Mouse (Mus musculus): ENCODE measurements around the gene Gm8298. TPM values are rescaled to one million over a fixed set of nuclear protein-coding genes. Genes with fewer than 3 reads are reported as not detected.
"Not testable (repeated sequence)": the region's sequence is repeated elsewhere in the genome, so short reads cannot be mapped to it uniquely, and the experiment has no call there.

Gm8298 gene
- total RNA-seq (2022): not detected

DNA sequence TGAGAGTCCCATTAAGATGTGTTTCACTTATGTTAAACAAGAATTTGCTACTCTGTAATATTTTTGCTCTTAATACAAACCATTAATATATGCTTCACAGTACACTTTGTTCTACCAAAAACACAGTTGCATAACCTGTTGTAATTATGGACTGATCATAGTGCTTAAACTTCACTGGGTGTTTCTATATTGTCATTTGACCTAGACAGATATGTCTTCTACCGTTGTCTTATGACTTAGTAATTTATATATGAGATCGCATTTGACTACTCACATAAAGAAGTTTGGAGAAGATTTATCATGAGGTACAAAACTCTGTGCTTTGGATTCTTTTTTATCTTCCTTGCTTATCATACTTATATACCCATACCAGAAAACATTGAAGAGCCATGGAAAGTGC, at the start of gene Gm8298:
Gene Gm8298 (plus strand): TSS at position 301 of the 400 bp plus-strand sequence.
- DNase-seq: no peak

- DNase-seq: no peak
Measured at GRCm38 (mm10) chr3:59813169-59813568, 47.7 kb upstream of the Gm8298 start.

DNA sequence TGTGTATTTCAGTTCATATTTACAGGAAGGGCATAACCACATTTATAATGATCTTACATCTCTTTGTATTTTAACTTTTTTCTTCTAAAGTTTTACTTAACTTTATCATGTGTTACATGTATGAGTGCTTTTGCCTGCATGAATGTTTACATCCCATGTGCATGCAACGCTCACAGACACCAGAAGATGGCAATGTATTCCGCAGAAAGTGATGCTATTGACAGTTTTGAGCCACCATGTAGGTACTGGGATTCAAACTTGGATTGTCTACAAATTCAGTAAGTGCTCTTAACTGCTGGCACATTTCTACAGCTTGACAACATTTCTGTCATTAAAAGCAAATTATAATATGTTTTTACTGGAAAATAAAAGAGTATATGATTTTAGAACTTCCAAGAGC, 9.9 kb downstream of the Gm8298 start:
- DNase-seq: no peak

GRCm38 (mm10) chr3:59877601-59878000, 16.8 kb downstream of the Gm8298 start:
- not testable (repeated sequence) for DNase-seq

- DNase-seq: not testable (repeated sequence)
Measured at GRCm38 (mm10) chr3:59879801-59880554, 19.1 kb downstream of the Gm8298 start.

DNA sequence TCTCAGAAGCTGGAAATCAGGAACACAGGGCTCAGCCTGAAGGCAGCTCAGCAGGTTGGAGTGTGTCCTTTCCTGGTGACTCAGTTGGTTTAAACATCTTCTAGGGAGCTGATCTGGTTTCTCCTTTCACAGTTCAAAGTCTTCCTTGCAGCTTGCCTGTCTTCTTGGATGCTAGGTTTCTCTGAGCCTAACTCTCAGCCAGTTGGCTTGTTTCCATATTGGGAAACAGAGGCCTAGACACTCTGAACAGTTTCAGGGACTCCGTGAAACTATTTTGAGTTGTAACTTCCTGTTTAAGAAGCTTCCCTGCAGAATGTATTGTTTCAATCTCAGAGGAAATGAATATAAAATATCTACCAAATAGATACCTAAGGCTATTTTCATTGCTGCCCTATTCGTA, 32.4 kb downstream of the Gm8298 start:
- no peak for DNase-seq

DNA sequence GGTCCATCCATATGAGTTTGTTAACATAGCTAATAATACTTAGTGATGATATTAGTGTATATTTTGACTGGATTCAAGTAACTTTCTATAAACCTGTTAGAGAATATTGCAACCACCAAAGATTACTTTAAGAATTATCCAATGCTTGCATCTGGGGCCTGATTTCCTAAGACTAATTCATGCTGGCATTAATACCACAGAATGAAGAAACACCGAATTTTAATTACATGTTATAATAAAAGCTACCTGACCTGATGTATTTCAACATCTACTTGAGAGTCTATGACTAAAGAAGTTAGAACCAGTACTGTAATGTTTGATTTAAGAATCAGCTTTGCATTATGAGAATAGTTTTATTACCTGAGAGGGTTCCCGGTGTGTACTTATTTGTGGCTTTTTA, 64.1 kb downstream of the Gm8298 start, which contains the start of gene C130079G13Rik:
Gene C130079G13Rik (plus strand): TSS at position 301 of the 400 bp plus-strand sequence.
- DNase-seq: no peak

Other genes with a start within 250 kb of the Gm8298 start
- not detected for gene Gm5538, start 131.3 kb upstream of the Gm8298 start, total RNA-seq (2022)
- not detected for gene C130079G13Rik, start 64.2 kb downstream of the Gm8298 start, total RNA-seq (2022)
- gene Aadacl2, start 145.7 kb downstream of the Gm8298 start, total RNA-seq (2022): not detected
- gene Aadac, start 164.7 kb downstream of the Gm8298 start, total RNA-seq (2022): not detected
- 1 to 10 TPM in 3 of 4 experiments, under 1 TPM in 1; 0.35 to 6.5 (median 1.6) TPM for gene Sucnr1, start 220.8 kb downstream of the Gm8298 start, total RNA-seq (2022)